In the genomic region with DNA sequence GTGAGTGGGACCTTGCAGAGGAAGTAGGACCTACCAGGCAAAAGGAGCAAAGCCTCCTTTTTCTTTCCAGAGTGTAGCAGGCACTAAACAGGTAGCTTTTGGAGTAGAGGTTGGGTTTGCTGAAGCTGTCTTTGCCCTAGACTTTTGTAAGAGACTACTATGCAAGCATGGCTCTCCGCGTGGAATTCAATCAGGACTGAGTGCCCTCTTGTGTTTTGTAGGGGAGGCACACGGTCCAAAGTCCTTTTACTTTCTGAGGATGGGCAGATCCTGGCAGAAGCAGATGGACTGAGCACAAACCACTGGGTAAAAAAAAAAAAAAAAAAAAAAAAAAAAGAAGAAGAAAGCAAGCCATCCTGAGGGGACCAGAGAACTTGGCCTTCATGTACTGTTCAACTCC, we compare ENCODE assay signal across 22 mouse cellular contexts. TPM values are rescaled to one million over a fixed set of nuclear protein-coding genes. Genes with fewer than 3 reads are reported as not detected.
DNase-seq lines count a peak whose midpoint lies in the region; ATAC-seq and TF ChIP-seq lines count a peak whose summit lies in the region.
"Had no signal": no experiment of that assay in that cellular context is flagged by ENCODE, and none has a peak within 500 bp of the region (broad histone marks: within the 10 kb centered on the region; RNA-seq: fewer than 3 reads in every experiment).

No protein-coding gene starts in this region.

- no peaks in the 10 kb centered on the region for H3K9me3 ChIP-seq in kidney, embryonic 15.5 days (replicated peaks)
- no peaks in the 10 kb centered on the region for H3K9me3 ChIP-seq in intestine, embryonic 16.5 days (ENCODE audit: control insufficient read depth, low read length)
- H3K9me3 ChIP-seq: heart, embryonic 10.5 days; liver, embryonic 13.5 days had no signal

- no peak overlapping the region for H3K27ac ChIP-seq in kidney, adult 2 months (ENCODE audit: insufficient read depth, low read depth, low read length)
- no peak overlapping the region for H3K27ac ChIP-seq in kidney, embryonic 15.5 days
- H3K27ac ChIP-seq in intestine, embryonic 16.5 days (ENCODE audit: low read length) = peak overlapping the region; percentile 98
- no peak overlapping the region for H3K27ac ChIP-seq in macrophage
- H3K27ac ChIP-seq: heart, embryonic 10.5 days; liver, embryonic 13.5 days had no signal

- no peak overlapping the region for H3K4me3 ChIP-seq in kidney, adult 2 months (ENCODE audit: insufficient read depth, low read depth, low read length)
- H3K4me3 ChIP-seq in kidney, embryonic 15.5 days (replicated peaks) = no peak overlapping the region
- H3K4me3 ChIP-seq in intestine, embryonic 16.5 days (ENCODE audit: low read length) = no peak overlapping the region
- H3K4me3 ChIP-seq in macrophage (ENCODE audit: inconsistent target) = peak overlapping the region; percentile 96; the same call in 1 of the 2 replicates
- H3K4me3 ChIP-seq: liver, embryonic 13.5 days had no signal

- ATAC-seq in kidney, embryonic 15.5 days (replicated peaks; ENCODE audit: low FRiP score) = no peak
- no peak for ATAC-seq in intestine, embryonic 16.5 days
- ATAC-seq: CD4-positive, CD25-positive, alpha-beta regulatory T cell, adult 4 months; forebrain, embryonic 16.5 days; midbrain, embryonic 16.5 days had no signal

- H3K9ac ChIP-seq in kidney, embryonic 15.5 days = no peak overlapping the region
- no peak overlapping the region for H3K9ac ChIP-seq in intestine, embryonic 16.5 days (ENCODE audit: low read depth, low read length)
- H3K9ac ChIP-seq: liver, embryonic 13.5 days had no signal

- no peaks in the 10 kb centered on the region for H3K27me3 ChIP-seq in kidney, adult 2 months (replicated peaks; ENCODE audit: control insufficient read depth, insufficient read depth, low read length)
- no peaks in the 10 kb centered on the region for H3K27me3 ChIP-seq in kidney, embryonic 15.5 days
- H3K27me3 ChIP-seq in intestine, embryonic 16.5 days (replicated peaks; ENCODE audit: control insufficient read depth, insufficient read depth, low read length) = no peaks in the 10 kb centered on the region

- H3K4me2 ChIP-seq in kidney, embryonic 15.5 days = no peak overlapping the region
- H3K4me2 ChIP-seq in intestine, embryonic 16.5 days (ENCODE audit: low read depth, low read length) = peak overlapping the region; percentile 89

- no peaks in the 10 kb centered on the region for H3K36me3 ChIP-seq in kidney, adult 2 months (ENCODE audit: control insufficient read depth, insufficient read depth, low read length)
- peaks cover 18% of the 10 kb centered on the region for H3K36me3 ChIP-seq in kidney, embryonic 15.5 days
- H3K36me3 ChIP-seq in intestine, embryonic 16.5 days (ENCODE audit: control insufficient read depth, insufficient read depth, low read length) = no peaks in the 10 kb centered on the region
- H3K36me3 ChIP-seq in macrophage (ENCODE audit: inconsistent target) = peaks cover 44% of the 10 kb centered on the region
- H3K36me3 ChIP-seq: liver, embryonic 13.5 days had no signal

- TF ChIP-seq CTCF in kidney, adult 2 months (conservative IDR thresholded peaks at IDR 0.05; ENCODE audit: insufficient read depth, insufficient read length, low read depth, low read length) = 0 out of 2 replicates have a peak, but pooled peaks have one; percentile 28

- TF ChIP-seq POLR2A in kidney, adult 2 months (IDR thresholded peaks at IDR 0.05; ENCODE audit: low read depth, low read length) = no peak

- 41% methylated on average over 3 of the region's 3 CpGs for WGBS in kidney, adult 2 months
- 63% methylated on average over 3 of the region's 3 CpGs for WGBS in kidney, embryonic 15.5 days
- 39% methylated on average over 3 of the region's 3 CpGs for WGBS in intestine, embryonic 16.5 days
- 88% methylated on average over 3 of the region's 3 CpGs for WGBS in macrophage (ENCODE audit: missing documents)

- H3K79me2 ChIP-seq in macrophage (ENCODE audit: inconsistent target) = peaks cover 35% of the 10 kb centered on the region

- peaks cover 8% of the 10 kb centered on the region; the same call in 1 of the 2 replicates for H3K4me1 ChIP-seq in kidney, adult 2 months (ENCODE audit: control insufficient read depth, insufficient read depth, low read length)
- H3K4me1 ChIP-seq in kidney, embryonic 15.5 days = peaks cover 12% of the 10 kb centered on the region
- H3K4me1 ChIP-seq in intestine, embryonic 16.5 days (ENCODE audit: control insufficient read depth, insufficient read depth, low read length) = peaks cover 7% of the 10 kb centered on the region; the same call in 1 of the 2 replicates

- DNase-seq in kidney, adult 2 months = peak; percentile 73
- peak; percentile 22 for DNase-seq in 416B (ENCODE audit: low read depth)
- DNase-seq in heart, adult 18-20 months = no peak
- DNase-seq in embryo, embryonic 9.5 days (ENCODE audit: extremely low spot score) = no peak
- DNase-seq: cerebellum, adult 11 months; gastrocnemius, postnatal 14 days; liver, embryonic 13.5 days; lung, postnatal 4 days; right cerebral cortex, postnatal 14 days; thymus, adult 18-20 months had no signal

RNA-seq across cellular contexts. Expression of a gene that starts 1.9 kb away (rescaled TPM):
- polyA plus RNA-seq in kidney, adult 2 months (2012; rRNA removed) = 32.2 and 38.6 TPM in 2 replicates
- polyA plus RNA-seq in kidney, embryonic 15.5 days (2015; fragmentation: Nextera tagmentation; extraction: Ambion mirVana) = 49.8 and 54.1 TPM in 2 replicates
- 128 and 140 TPM in 2 replicates for polyA plus RNA-seq in intestine, embryonic 16.5 days (2015; fragmentation: Nextera tagmentation; extraction: Ambion mirVana)
- 100 to 1,000 TPM; 116 to 452 (median 221) TPM for total RNA-seq in macrophage (2018; cell fraction: chromatin; rRNA removed)
- 100 to 1,000 TPM in 10 of 26 experiments, 10 to 100 TPM in 16; 68.0 to 155 (median 95.8) TPM for total RNA-seq in macrophage (2018; cell fraction: cytosol; rRNA removed)
- total RNA-seq in macrophage (2018; cell fraction: nucleus; rRNA removed) = 100 to 1,000 TPM in 24 of 26 experiments, 10 to 100 TPM in 2; 82.5 to 316 (median 140) TPM
- polyA plus RNA-seq in macrophage (2018) = 112 to 148 TPM (median 138 TPM) in 3 replicates
- total RNA-seq in heart, adult 18-20 months (2021) = 10 to 100 TPM; 21.4 to 22.7 TPM

RNA-seq across cellular contexts. Expression of a gene that starts 21.1 kb away (rescaled TPM):
- polyA plus RNA-seq in kidney, adult 2 months (2012; rRNA removed) = 156 and 169 TPM in 2 replicates
- polyA plus RNA-seq in kidney, embryonic 15.5 days (2015; fragmentation: Nextera tagmentation; extraction: Ambion mirVana) = 79.7 and 86.7 TPM in 2 replicates
- 83.3 and 88.5 TPM in 2 replicates for polyA plus RNA-seq in intestine, embryonic 16.5 days (2015; fragmentation: Nextera tagmentation; extraction: Ambion mirVana)
- 10 to 100 TPM in 18 of 26 experiments, 1 to 10 TPM in 8; 2.1 to 56.1 (median 17.3) TPM for total RNA-seq in macrophage (2018; cell fraction: chromatin; rRNA removed)
- total RNA-seq in macrophage (2018; cell fraction: cytosol; rRNA removed) = 10 to 100 TPM; 40.2 to 81.6 (median 56.3) TPM
- 10 to 100 TPM; 23.6 to 80.5 (median 45.1) TPM for total RNA-seq in macrophage (2018; cell fraction: nucleus; rRNA removed)
- 35.3 to 72.5 TPM (median 65.9 TPM) in 3 replicates for polyA plus RNA-seq in macrophage (2018)
- 100 to 1,000 TPM in 1 of 2 experiments, 10 to 100 TPM in 1; 82.1 to 106 TPM for total RNA-seq in heart, adult 18-20 months (2021)

RNA-seq across cellular contexts. Expression of a gene that starts 34.2 kb away (rescaled TPM):
- 0.14 TPM in 2 replicates for polyA plus RNA-seq in kidney, adult 2 months (2012; rRNA removed)
- polyA plus RNA-seq in kidney, embryonic 15.5 days (2015; fragmentation: Nextera tagmentation; extraction: Ambion mirVana) = not detected in 2 replicates
- not detected in 2 replicates for polyA plus RNA-seq in intestine, embryonic 16.5 days (2015; fragmentation: Nextera tagmentation; extraction: Ambion mirVana)
- total RNA-seq in macrophage (2018; cell fraction: chromatin; rRNA removed) = not detected
- not detected for total RNA-seq in macrophage (2018; cell fraction: cytosol; rRNA removed)
- not detected for total RNA-seq in macrophage (2018; cell fraction: nucleus; rRNA removed)
- polyA plus RNA-seq in macrophage (2018) = not detected in 3 replicates
- not detected for total RNA-seq in heart, adult 18-20 months (2021)
- total RNA-seq: gastrocnemius, postnatal 14 days; heart, postnatal 25 days; layer of hippocampus, adult 18-20 months; left cerebral cortex, postnatal 25 days; neutrophil, adult 5-6 weeks had no signal
- polyA plus RNA-seq: CD4-positive, CD25-positive, alpha-beta regulatory T cell, adult 4 months; cortical plate, adult 2 months; liver, embryonic 13.5 days had no signal

RNA-seq across cellular contexts. Expression of a gene that starts 34.9 kb away (rescaled TPM):
- polyA plus RNA-seq in kidney, adult 2 months (2012; rRNA removed) = 7.1 and 10.0 TPM in 2 replicates
- polyA plus RNA-seq in kidney, embryonic 15.5 days (2015; fragmentation: Nextera tagmentation; extraction: Ambion mirVana) = 16.8 and 25.7 TPM in 2 replicates
- polyA plus RNA-seq in intestine, embryonic 16.5 days (2015; fragmentation: Nextera tagmentation; extraction: Ambion mirVana) = 12.7 and 13.4 TPM in 2 replicates
- total RNA-seq in macrophage (2018; cell fraction: chromatin; rRNA removed) = 1 to 10 TPM in 25 of 26 experiments, under 1 TPM in 1; 0.92 to 9.6 (median 4.0) TPM
- 1 to 10 TPM; 4.5 to 8.9 (median 6.7) TPM for total RNA-seq in macrophage (2018; cell fraction: cytosol; rRNA removed)
- 1 to 10 TPM; 1.9 to 8.9 (median 3.8) TPM for total RNA-seq in macrophage (2018; cell fraction: nucleus; rRNA removed)
- 5.8 to 9.0 TPM (median 6.1 TPM) in 3 replicates for polyA plus RNA-seq in macrophage (2018)
- 10 to 100 TPM; 46.4 to 48.3 TPM for total RNA-seq in heart, adult 18-20 months (2021)

RNA-seq across cellular contexts. Expression of a gene that starts 53.9 kb away (rescaled TPM):
- 137 and 154 TPM in 2 replicates for polyA plus RNA-seq in kidney, adult 2 months (2012; rRNA removed)
- polyA plus RNA-seq in kidney, embryonic 15.5 days (2015; fragmentation: Nextera tagmentation; extraction: Ambion mirVana) = 7.0 and 8.1 TPM in 2 replicates
- not detected in 2 replicates for polyA plus RNA-seq in intestine, embryonic 16.5 days (2015; fragmentation: Nextera tagmentation; extraction: Ambion mirVana)
- not detected for total RNA-seq in macrophage (2018; cell fraction: chromatin; rRNA removed)
- total RNA-seq in macrophage (2018; cell fraction: cytosol; rRNA removed) = not detected
- total RNA-seq in macrophage (2018; cell fraction: nucleus; rRNA removed) = not detected
- polyA plus RNA-seq in macrophage (2018) = not detected in 3 replicates
- under 1 TPM in 1 of 2 experiments, not detected in 1; 0.77 TPM for total RNA-seq in heart, adult 18-20 months (2021)
- total RNA-seq: gastrocnemius, postnatal 14 days; heart, postnatal 25 days; left cerebral cortex, postnatal 25 days; neutrophil, adult 5-6 weeks had no signal
- polyA plus RNA-seq: CD4-positive, CD25-positive, alpha-beta regulatory T cell, adult 4 months; cortical plate, adult 2 months; heart, embryonic 10.5 days; liver, embryonic 13.5 days; midbrain, embryonic 16.5 days had no signal

Comparison
In these comparisons a context has a peak if more than half of its experiments do, and no peak if none do; other contexts are left out.
1. DNase-seq: peak in kidney, adult 2 months (single experiment) and 416B (single experiment); none in heart, adult 18-20 months (0 of 2) and embryo, embryonic 9.5 days (single experiment).